Mouse (Mus musculus): Measurements from ENCODE around the gene Csde1.
A peak's percentile ranks its signal among the peaks of the same experiment; 100 is the strongest.

The Csde1 gene

DNA sequence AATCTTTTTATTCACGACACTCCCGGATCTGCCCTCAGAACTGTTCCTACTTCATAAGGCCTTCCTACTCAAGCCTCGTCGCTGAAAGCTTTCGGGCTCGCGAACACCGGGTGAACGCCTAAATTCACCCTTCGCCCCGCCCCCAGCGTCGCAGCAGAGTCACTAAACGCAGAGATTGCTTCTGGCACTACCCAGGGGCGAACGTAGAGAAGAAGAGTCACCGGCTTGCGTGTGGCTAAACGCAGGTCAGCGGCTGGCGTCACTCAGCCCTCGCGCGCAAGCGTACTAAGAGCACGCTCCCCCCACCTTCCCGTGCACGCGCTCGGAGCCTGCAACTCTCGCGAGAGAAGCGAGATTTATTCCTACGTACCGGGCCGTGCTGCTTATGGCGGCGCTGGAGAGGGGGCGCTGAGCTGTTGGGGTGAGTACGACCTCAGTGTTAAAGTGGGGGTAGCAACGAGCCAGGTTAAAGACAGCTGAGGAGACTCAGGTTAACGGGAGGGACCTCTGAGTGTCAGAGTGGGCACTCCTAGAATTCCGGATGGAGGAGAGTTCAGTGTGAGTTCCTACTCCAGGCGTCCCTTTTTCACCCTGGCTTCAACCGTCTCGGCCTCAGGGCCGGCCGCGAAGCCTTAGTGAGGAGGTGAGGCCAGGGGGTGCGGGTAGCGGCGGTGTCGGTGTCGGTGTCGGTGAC, at the start of gene Csde1:
TSS of gene Csde1 (plus strand) at position 178 of the 694 bp plus-strand sequence.
- peak; percentile 84 to 94 for DNase-seq (ENCODE audit: low spot score in 2 of 2)

DNA sequence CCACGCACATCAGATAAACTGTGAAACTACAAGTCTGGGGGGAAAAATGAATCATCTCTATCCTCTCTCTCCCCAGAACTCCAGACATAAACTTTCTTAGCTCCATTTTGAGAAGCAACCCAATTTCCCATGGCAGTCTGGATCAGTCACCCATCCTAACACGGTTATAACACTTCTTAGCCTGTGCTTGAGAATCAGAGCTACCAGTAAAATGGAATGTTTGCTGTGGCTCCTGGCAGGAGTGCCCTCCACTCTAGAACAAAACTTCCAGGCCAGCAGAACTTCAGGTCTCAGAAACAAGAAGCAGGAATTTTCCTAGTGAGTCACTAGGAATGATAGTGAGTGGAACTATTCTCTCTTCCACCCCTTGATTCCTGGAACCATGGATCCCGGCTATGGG, 49.7 kb upstream of the Csde1 start:
- DNase-seq (ENCODE audit: low spot score in 2 of 2), result no peak

DNA sequence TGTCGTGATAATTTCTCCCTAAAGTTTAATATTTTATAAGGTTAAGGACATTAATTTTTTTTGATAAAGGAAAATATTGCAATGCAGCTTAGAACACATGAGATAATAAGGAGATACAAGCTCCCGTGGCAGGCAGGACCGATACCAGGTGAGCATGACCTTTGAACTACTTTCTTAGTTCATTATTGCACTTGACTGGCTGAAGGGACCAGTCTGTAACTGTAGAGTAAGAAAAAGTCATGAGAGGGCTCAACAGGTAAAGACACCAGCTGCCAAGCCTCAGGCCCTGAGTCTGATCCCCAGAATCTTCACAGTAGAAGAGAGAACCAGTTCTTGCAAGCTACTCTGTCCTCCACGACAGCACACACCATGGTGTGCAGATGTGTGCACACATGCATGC, 43.3 kb upstream of the Csde1 start:
- DNase-seq (ENCODE audit: low spot score in 2 of 2), result no peak

DNA sequence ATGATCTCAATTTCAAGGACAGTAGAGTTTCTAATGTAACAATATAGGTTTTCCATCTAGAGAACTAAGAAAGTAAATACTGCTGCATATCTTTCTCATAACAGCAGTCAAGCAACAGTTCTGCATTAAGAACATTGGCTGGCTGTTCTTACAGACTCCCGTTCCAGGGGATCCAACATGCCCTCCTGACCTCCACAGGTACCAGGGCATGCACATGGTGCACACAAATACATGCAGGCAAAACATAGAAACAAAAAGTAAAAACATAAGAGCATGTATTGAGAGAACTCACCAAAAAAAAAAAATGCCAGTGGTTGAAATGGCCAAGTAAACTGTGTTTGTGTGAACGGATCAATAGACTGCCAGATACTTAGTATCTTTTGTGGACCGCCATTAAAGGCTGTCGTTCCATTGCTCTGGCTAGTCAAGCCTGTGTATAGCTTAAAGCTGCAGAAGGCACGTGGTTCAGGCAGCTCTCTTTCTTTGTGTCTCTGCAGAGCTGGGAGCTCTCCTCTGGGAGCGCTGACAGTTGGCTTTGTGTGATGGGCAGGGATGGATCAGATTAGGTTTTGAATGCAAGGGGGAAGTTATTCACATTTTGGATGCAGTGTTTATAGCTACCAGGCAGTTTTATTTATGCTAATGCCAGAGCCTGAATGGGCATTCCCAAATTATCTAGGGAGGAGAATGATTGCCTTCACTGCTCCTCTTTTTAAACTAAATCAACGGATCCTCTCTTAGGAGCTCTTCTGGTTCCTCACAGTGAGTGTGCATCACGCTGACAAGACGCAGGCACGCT, 40.5 kb upstream of the Csde1 start:
- DNase-seq (ENCODE audit: low spot score in 2 of 2), result peak in 1 of 2 experiments; percentile 27

DNA sequence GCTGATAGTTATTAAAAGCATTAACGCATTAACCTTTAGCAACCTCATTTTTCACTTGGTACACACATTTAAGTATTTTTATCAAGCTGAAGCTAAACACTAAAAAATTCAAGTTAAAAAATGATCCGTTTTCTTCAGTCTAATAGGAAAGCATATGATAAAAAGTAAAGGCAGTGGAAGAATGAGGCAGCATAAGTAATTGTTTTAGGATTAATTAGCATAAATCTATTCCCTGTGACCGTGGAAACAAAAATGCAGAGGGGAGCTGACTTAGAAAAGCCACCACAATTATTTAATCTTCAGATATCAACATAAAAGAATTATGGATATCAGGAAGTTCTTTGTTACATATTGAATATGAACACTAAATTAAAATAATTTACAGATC, 39.9 kb upstream of the Csde1 start:
- DNase-seq (ENCODE audit: low spot score in 2 of 2), result no peak

DNA sequence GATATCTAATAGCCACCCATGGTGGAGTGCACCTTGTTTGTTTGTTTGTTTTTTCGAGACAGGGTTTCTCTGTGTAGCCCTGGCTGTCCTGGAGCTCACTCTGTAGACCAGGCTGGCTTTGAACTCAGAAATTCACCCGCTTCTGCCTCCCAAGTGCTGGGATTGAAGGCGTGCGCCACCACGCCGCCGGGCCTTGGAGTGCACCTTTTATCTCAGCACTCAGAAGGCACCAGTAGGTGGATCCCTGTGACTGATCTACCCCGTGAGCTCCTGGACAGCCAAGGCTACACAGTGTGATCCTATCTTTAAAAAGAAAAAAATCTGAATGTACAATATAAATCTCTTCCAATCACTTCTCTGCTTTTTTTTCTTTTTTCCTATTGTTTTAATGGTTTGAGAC, 29.2 kb upstream of the Csde1 start:
- no peak for DNase-seq (ENCODE audit: low spot score in 2 of 2)

- no peak for DNase-seq (ENCODE audit: low spot score in 2 of 2)
Observed at GRCm38 (mm10) chr3:102992936-102993335, 27.3 kb upstream of the Csde1 start.

GRCm38 (mm10) chr3:102995233-102995604, 25.0 kb upstream of the Csde1 start:
- DNase-seq (ENCODE audit: low spot score in 2 of 2), result no peak

GRCm38 (mm10) chr3:102995605-102996321, 24.5 kb upstream of the Csde1 start, which contains the start of gene Sike1:
TSS of gene Sike1 (plus strand) at chr3:102995708.
- DNase-seq (ENCODE audit: low spot score in 2 of 2), result peak; percentile 83 to 86

DNA sequence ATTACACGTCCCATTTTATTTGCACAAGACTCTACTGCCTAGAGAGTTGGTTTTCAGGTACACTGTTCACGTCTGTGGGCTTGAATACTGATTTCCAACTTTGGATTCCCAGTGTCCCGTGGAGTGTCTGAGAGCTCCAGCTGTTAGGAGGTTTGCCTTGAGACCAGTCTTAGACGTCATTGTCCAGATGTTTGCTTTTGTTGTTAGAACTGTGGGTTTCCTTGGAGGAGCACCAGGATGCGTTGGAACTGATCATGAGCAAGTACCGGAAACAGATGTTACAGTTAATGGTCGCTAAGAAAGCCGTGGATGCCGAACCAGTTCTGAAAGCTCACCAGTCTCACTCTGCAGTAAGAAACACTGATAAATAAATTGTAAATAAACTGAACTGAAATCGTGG, 23.2 kb upstream of the Csde1 start:
- no peak for DNase-seq (ENCODE audit: low spot score in 2 of 2)

DNA sequence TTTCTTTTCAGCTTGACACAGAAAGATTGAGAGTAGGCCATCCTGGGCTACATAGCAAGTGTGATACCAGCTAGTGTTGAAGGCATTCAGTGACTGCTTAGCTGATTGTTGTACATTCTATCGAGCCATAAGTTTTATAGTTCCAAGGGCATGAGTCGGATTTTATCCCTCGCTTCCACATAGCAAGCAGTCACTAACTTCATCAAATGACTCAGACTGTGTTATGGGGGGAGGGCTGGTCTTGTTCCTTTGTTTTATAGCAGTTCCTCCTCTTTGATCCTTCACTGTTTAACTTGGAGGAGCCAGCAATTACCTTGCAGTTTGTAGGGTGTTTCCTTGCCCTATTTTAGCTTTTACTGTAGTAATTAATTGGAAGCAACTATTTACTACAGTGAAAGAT, 22.6 kb upstream of the Csde1 start:
- DNase-seq (ENCODE audit: low spot score in 2 of 2), result no peak

- no peak for DNase-seq (ENCODE audit: low spot score in 2 of 2)
Observed at GRCm38 (mm10) chr3:103001595-103001994, 18.6 kb upstream of the Csde1 start.

- no peak for DNase-seq (ENCODE audit: low spot score in 2 of 2)
Observed at GRCm38 (mm10) chr3:103017350-103017749, 2.9 kb upstream of the Csde1 start.

DNA sequence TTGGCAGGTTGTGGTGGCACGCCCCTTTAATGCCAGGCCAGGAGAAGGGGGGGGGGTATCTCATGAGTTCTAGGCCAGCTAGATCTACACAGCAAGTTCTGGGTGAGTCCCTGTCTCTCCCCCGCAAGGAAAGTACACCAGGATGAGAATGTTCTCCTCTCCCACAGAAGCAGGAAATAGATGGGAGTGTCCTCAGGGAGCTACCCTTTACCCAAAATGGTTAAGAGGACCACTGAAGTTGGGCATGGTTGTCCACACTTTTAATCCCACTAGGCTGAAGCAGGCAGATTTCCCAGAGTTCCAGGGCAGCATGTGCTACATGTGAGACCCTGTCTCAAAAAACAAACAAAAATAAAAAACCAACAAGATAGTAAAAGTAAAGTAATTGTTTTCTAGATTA, 764 bp upstream of the Csde1 start:
- no peak for DNase-seq (ENCODE audit: low spot score in 2 of 2)

- peak; percentile 70 to 85 for DNase-seq (ENCODE audit: low spot score in 2 of 2)
Observed at GRCm38 (mm10) chr3:103020943-103021638, 865 bp downstream of the Csde1 start.

DNA sequence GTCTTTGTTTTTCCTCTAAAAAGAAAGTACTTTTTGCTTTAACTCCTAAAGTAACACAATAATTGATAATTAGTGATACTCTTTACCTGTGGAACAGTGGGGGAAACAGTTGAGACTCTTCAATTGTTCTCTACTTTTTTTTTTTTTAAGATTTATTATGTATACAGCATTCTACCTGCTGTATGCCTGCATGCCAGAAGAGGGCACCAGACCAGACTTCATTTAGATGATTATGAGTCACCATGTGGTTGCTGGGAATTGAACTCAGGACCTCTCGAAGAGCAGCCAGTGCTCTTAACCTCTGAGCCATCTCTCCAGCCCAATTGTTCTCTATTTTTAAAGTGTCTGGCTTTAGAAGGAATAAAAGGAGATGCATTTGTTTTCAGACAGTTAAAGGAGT, 5.9 kb downstream of the Csde1 start:
- no peak for DNase-seq (ENCODE audit: low spot score in 2 of 2)

DNA sequence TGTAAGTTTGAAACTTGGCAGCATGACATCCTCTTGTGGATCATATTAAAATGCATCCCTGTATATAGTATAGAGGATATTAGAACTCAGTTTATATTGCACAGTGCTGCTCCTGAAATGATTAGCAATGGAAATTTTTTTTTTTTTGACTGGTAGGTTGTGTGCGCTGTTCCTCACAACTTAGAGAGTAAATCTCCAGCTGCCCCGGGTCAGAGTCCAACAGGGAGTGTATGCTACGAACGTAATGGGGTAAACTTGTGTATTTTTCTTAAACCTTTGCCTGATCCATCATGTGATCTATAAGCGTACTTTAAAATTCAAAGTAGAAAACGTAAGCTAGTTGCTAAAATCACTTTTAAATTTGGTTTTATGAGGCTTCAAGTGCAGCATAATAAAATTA, 20.1 kb downstream of the Csde1 start:
- DNase-seq (ENCODE audit: low spot score in 2 of 2), result no peak

DNA sequence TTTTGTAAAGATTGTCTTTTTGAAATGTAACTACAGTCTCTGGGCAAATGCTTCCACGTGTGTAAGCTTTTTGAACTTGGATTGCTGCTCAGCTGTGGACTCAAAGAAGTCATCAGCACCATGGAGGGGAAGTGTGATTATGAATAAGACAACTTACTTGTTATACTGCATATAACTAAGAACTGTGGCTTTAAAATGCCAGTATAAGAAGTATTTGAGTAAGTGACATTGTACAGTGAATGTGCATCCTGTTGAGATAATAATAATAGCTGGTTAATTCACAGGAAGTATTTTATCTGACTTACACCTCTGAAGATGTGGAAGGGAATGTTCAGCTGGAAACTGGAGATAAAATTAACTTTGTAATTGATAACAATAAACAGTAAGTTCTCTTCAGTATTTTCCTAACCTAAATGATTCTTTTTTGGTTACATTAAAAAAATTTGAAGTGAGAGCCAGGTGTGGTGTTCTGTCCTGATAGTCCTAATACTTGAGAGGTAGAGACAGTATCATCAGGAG, 20.7 kb downstream of the Csde1 start:
- no peak for DNase-seq (ENCODE audit: low spot score in 2 of 2)

GRCm38 (mm10) chr3:103056016-103056595, 35.9 kb downstream of the Csde1 start:
- DNase-seq (ENCODE audit: low spot score in 2 of 2), result no peak

DNA sequence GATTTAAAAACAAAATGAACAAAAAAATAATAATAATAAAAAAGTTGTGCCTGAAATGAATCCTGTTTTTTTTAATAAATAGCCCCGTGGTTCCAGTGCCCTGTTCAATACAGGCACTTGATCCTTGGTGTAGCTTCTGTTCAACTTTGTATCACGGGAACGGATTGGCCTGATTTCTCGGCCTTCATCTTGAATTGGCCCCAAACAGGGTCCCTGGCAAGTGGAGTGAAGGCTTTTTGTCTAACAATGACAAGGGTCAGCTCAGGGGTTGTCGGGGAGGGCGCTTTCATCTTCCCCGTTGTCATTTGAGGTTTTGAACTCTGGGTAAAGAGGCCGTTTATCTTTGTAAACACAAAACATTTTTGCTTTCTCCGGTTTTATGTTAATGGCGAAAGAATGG, 37.5 kb downstream of the Csde1 start:
- no peak for DNase-seq (ENCODE audit: low spot score in 2 of 2)
